Mouse (Mus musculus) splenic B cell, adult 2 months (primary cell): ENCODE data around the gene P2ry12.
A peak's percentile ranks its signal among the peaks of the same experiment; 100 is the strongest.

Source experiments
- DNase-seq: peaks from one replicate; pipeline ENCODE4 v3.0.0-alpha.2; 2011; ENCODE audit warnings: low read depth, low spot score
- H3K27me3 ChIP-seq: 2 replicates; pipeline ENCODE4 v1.6.1; 2012; ENCODE audit warnings: mild to moderate bottlenecking, low read length, moderate library complexity, mixed read lengths; ENCODE audit not compliant: control insufficient read depth, poor library complexity, insufficient read depth, severe bottlenecking
- H3K36me3 ChIP-seq: 2 replicates; pipeline ENCODE4 v1.6.1; 2012; ENCODE audit warnings: mild to moderate bottlenecking, low read length, moderate library complexity, mixed read lengths; ENCODE audit not compliant: control insufficient read depth, poor library complexity, insufficient read depth, severe bottlenecking

Gene P2ry12

GRCm38 (mm10) chr3:59212404-59212803 lies 50.3 kb downstream of the P2ry12 start:
- H3K36me3 ChIP-seq: no peaks in the 10 kb centered on the region
- peak; percentile 30 for DNase-seq
- no peaks in the 10 kb centered on the region for H3K27me3 ChIP-seq

- Histone ChIP-seq H3K27me3 (no peaks in the 10 kb centered on the region), H3K36me3 (no peaks in the 10 kb centered on the region)
- peak; percentile 68 for DNase-seq
Observed at GRCm38 (mm10) chr3:59211784-59212183, 50.9 kb downstream of the P2ry12 start.

GRCm38 (mm10) chr3:59210727-59211126 lies 51.9 kb downstream of the P2ry12 start, which contains the start of gene P2ry13:
P2ry13 (minus strand) TSS chr3:59210882.
- H3K36me3 ChIP-seq: no peaks in the 10 kb centered on the region
- peak; percentile 64 for DNase-seq
- H3K27me3 ChIP-seq: no peaks in the 10 kb centered on the region

- no peak for DNase-seq
- H3K36me3 ChIP-seq: no peaks in the 10 kb centered on the region
- no peaks in the 10 kb centered on the region for H3K27me3 ChIP-seq
Observed at GRCm38 (mm10) chr3:59210089-59210488, 52.6 kb downstream of the P2ry12 start.

GRCm38 (mm10) chr3:59208650-59209548 lies 53.8 kb downstream of the P2ry12 start:
- Histone ChIP-seq H3K27me3 (no peaks in the 10 kb centered on the region), H3K36me3 (no peaks in the 10 kb centered on the region)
- DNase-seq: peak; percentile 73

GRCm38 (mm10) chr3:59205941-59206340 lies 56.7 kb downstream of the P2ry12 start:
- H3K27me3 ChIP-seq: no peaks in the 10 kb centered on the region
- DNase-seq: no peak
- no peaks in the 10 kb centered on the region for H3K36me3 ChIP-seq

- Histone ChIP-seq H3K27me3 (no peaks in the 10 kb centered on the region), H3K36me3 (no peaks in the 10 kb centered on the region)
- DNase-seq: no peak
Observed at GRCm38 (mm10) chr3:59204719-59205503, 57.8 kb downstream of the P2ry12 start.

GRCm38 (mm10) chr3:59203802-59204520 lies 58.7 kb downstream of the P2ry12 start:
- Histone ChIP-seq H3K36me3 (no peaks in the 10 kb centered on the region), H3K27me3 (no peaks in the 10 kb centered on the region)
- DNase-seq: no peak

GRCm38 (mm10) chr3:59197329-59197948 lies 65.2 kb downstream of the P2ry12 start:
- Histone ChIP-seq H3K27me3 (no peaks in the 10 kb centered on the region), H3K36me3 (no peaks in the 10 kb centered on the region)
- no peak for DNase-seq

GRCm38 (mm10) chr3:59194938-59195337 lies 67.7 kb downstream of the P2ry12 start, which contains the start of gene Gpr87:
Gpr87 (minus strand) TSS chr3:59195104.
- H3K27me3 ChIP-seq: no peaks in the 10 kb centered on the region
- no peaks in the 10 kb centered on the region for H3K36me3 ChIP-seq
- DNase-seq: no peak

- no peaks in the 10 kb centered on the region for H3K27me3 ChIP-seq
- H3K36me3 ChIP-seq: no peaks in the 10 kb centered on the region
- no peak for DNase-seq
Observed at GRCm38 (mm10) chr3:59194099-59194498, 68.6 kb downstream of the P2ry12 start.

- H3K27me3 ChIP-seq: no peaks in the 10 kb centered on the region
- no peaks in the 10 kb centered on the region for H3K36me3 ChIP-seq
- DNase-seq: no peak
Observed at GRCm38 (mm10) chr3:59191674-59192073, 71.0 kb downstream of the P2ry12 start.

GRCm38 (mm10) chr3:59187336-59187735 lies 75.3 kb downstream of the P2ry12 start:
- no peaks in the 10 kb centered on the region for H3K36me3 ChIP-seq
- DNase-seq: no peak
- no peaks in the 10 kb centered on the region for H3K27me3 ChIP-seq

- Histone ChIP-seq H3K36me3 (no peaks in the 10 kb centered on the region), H3K27me3 (no peaks in the 10 kb centered on the region)
- no peak for DNase-seq
Observed at GRCm38 (mm10) chr3:59185662-59186061, 77.0 kb downstream of the P2ry12 start.
